Mouse (Mus musculus): ENCODE data around the gene Cnn2.

GRCm38 (mm10) chr10:80024229-80025043, 36.1 kb downstream of the Cnn2 start:
- no peak for TF ChIP-seq EP300 (IDR thresholded peaks at IDR 0.05; ENCODE audit: low read depth)
- TF ChIP-seq CTCF (IDR thresholded peaks at IDR 0.05; ENCODE audit: low read depth) = no peak

Measured in liver, postnatal 0 days (tissue).